Mouse (Mus musculus) ES-E14 (cell line): Measurements from ENCODE around the gene Skap1. TPM values are rescaled to one million over a fixed set of nuclear protein-coding genes. Genes with fewer than 3 reads are reported as not detected.
A peak's percentile ranks its signal among the peaks of the same experiment; 100 is the strongest.

Experiments
- DNase-seq: peaks from one replicate; pipeline ENCODE4 v3.0.0-alpha.2; 2013; ENCODE audit warnings: low read depth, low spot score
- H3K27ac ChIP-seq: 2 replicates; pipeline ENCODE4 v1.5.1; 2012; ENCODE audit warnings: low read depth, mild to moderate bottlenecking, low read length, moderate library complexity, mixed read lengths; ENCODE audit not compliant: poor library complexity, insufficient read depth, severe bottlenecking
- H3K36me3 ChIP-seq: 2 replicates; pipeline ENCODE4 v1.6.1; 2012; ENCODE audit warnings: mild to moderate bottlenecking, low read length, moderate library complexity, mixed read lengths; ENCODE audit not compliant: control insufficient read depth, poor library complexity, insufficient read depth, severe bottlenecking
- H3K4me1 ChIP-seq, 2 experiments: fragments of 150-350 bp in 1 of 2; sonication (generic) in 1 of 2; 2 replicates each; pipeline ENCODE4 v1.6.1; 2012; ENCODE audit warnings: low read length in 2 of 2, mild to moderate bottlenecking in 1 of 2, mixed read lengths in 1 of 2; ENCODE audit not compliant: control insufficient read depth in 2 of 2, insufficient read depth in 2 of 2, poor library complexity in 1 of 2
- H3K4me3 ChIP-seq, 2 experiments: fragments of 150-350 bp in 1 of 2; sonication (generic) in 1 of 2; 2 replicates each; pipeline ENCODE4 v1.5.1; 2012; ENCODE audit warnings: low read length in 2 of 2, low read depth in 1 of 2, mild to moderate bottlenecking in 1 of 2, mixed read lengths in 1 of 2; ENCODE audit not compliant: insufficient read depth in 1 of 2, poor library complexity in 1 of 2, severe bottlenecking in 1 of 2
- H3K9ac ChIP-seq: 2 replicates; pipeline ENCODE4 v1.6.1; 2012; ENCODE audit warnings: low read depth, mild to moderate bottlenecking, low read length, mixed read lengths; ENCODE audit not compliant: poor library complexity, insufficient read depth, severe bottlenecking
- H3K9me3 ChIP-seq: fragments of 150-350 bp; sonication (generic); 2 replicates; pipeline ENCODE4 v1.6.1; 2012; ENCODE audit warnings: low read depth, mild to moderate bottlenecking, low read length; ENCODE audit not compliant: control insufficient read depth, insufficient read depth
- CHD2 ChIP-seq: IDR thresholded peaks from 2 replicates; pipeline ENCODE4 v1.6.1; 2014; ENCODE audit warnings: mild to moderate bottlenecking, low read depth, low read length, inconsistent platforms
- HCFC1 ChIP-seq: IDR thresholded peaks from 2 replicates; pipeline ENCODE4 v1.6.1; 2012; ENCODE audit warnings: low read length, inconsistent platforms, borderline replicate concordance; ENCODE audit not compliant: insufficient read depth
- MAFK ChIP-seq: IDR thresholded peaks from 2 replicates; pipeline ENCODE4 v1.6.1; 2014; ENCODE audit warnings: mild to moderate bottlenecking, low read depth, low read length, inconsistent platforms; ENCODE audit not compliant: insufficient read depth
- ZC3H11A ChIP-seq: IDR thresholded peaks from 2 replicates; pipeline ENCODE4 v1.6.1; 2012; ENCODE audit warnings: low read depth, mild to moderate bottlenecking, inconsistent platforms, low read length, borderline replicate concordance
- ZNF384 ChIP-seq: IDR thresholded peaks from 2 replicates; pipeline ENCODE4 v1.6.1; 2012; ENCODE audit warnings: low read depth, low read length, inconsistent platforms
- in situ Hi-C, 2 experiments: fragments of 600-800 bp; cut with MboI; formaldehyde crosslinking; loops; one replicate each; pipeline ENCODE4 v1.15.1; 2025; ENCODE audit warnings: low sequenced_read_pairs in 2 of 2, inconsistent platforms in 1 of 2; ENCODE audit not compliant: unreplicated experiment in 2 of 2
- total RNA-seq: library from RNA; depleted of rRNA; stranded (reverse); fragments of 300-350 nt; gene quantifications from 2 replicates; pipeline ENCODE4 v1.2.3, GENCODE M21; 2012

Skap1 gene
- total RNA-seq, 1 experiment = 0.40 TPM

- in situ Hi-C loops = no loop called here
- no peak overlapping the region for H3K9ac ChIP-seq
- no peak overlapping the region for H3K4me3 ChIP-seq
- H3K4me1 ChIP-seq = no peaks in the 10 kb centered on the region
- no peaks in the 10 kb centered on the region for H3K36me3 ChIP-seq
- H3K27ac ChIP-seq = no peak overlapping the region
- no peak for DNase-seq
- TF ChIP-seq ZC3H11A = no peak
- TF ChIP-seq CHD2 = no peak
- TF ChIP-seq HCFC1 = no peak
- no peak for TF ChIP-seq MAFK
- TF ChIP-seq ZNF384 = peak; percentile 99
- no peaks in the 10 kb centered on the region for H3K9me3 ChIP-seq
These were observed 221.0 kb downstream of the Skap1 start for GRCm38 (mm10) chr11:96685381-96685780.

DNA sequence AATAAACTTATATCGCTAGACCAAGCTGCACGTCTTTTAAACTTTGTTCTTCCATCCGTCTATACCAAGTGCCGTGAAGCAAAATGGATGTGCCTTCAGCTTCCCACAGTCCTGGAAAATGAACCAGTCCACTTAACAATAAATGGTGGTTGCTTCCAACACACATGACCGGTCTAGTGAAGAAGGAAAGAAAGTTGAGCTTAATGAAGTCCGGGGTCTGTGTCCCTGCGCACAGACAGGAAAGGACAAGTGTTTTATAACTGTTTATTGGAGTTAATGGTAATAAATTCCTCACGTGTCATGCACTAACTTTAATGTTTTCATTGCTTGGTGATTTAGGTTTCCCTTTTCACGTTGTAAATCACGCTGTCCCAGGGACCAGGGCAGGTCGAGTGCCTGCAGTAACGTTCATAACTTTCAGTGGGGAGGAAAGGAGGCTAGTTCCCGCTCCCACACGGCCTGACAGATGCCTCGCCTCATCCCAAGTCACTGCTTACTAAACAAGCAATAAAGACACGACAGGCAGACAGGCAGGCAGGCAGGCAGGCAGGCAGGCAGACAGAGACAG, 222.4 kb downstream of the Skap1 start:
- Histone ChIP-seq H3K4me3 (no peak overlapping the region), H3K36me3 (no peaks in the 10 kb centered on the region), H3K4me1 (no peaks in the 10 kb centered on the region), H3K9ac (no peak overlapping the region), H3K9me3 (no peaks in the 10 kb centered on the region), H3K27ac (no peak overlapping the region)
- in situ Hi-C loops = no loop called here
- DNase-seq = no peak
- TF ChIP-seq MAFK (no peak), ZNF384 (no peak), ZC3H11A (no peak), CHD2 (no peak), HCFC1 (no peak)

GRCm38 (mm10) chr11:96692250-96692649, 227.9 kb downstream of the Skap1 start:
- in situ Hi-C loops = no loop called here
- Histone ChIP-seq H3K9me3 (no peaks in the 10 kb centered on the region), H3K4me3 (peak overlapping the region; percentile 37), H3K27ac (no peak overlapping the region), H3K36me3 (no peaks in the 10 kb centered on the region), H3K9ac (peak overlapping the region; percentile 58; the same call in 1 of the 2 replicates), H3K4me1 (peaks cover 6 to 12% of the 10 kb centered on the region in 2 experiments; a peak in 3 of 4 replicates)
- no peak for DNase-seq
- TF ChIP-seq ZNF384 (no peak), ZC3H11A (no peak), MAFK (no peak), HCFC1 (no peak), CHD2 (no peak)

GRCm38 (mm10) chr11:96693360-96693759, 229.0 kb downstream of the Skap1 start:
- DNase-seq = peak; percentile 71
- in situ Hi-C loops = no loop called here
- H3K4me3 ChIP-seq = peak overlapping the region; percentile 27 to 37
- H3K4me1 ChIP-seq = peaks cover 6 to 14% of the 10 kb centered on the region in 2 experiments; a peak in 3 of 4 replicates
- H3K27ac ChIP-seq = no peak overlapping the region
- TF ChIP-seq CHD2 (no peak), ZC3H11A (no peak), MAFK (no peak), HCFC1 (no peak), ZNF384 (no peak)
- no peaks in the 10 kb centered on the region for H3K9me3 ChIP-seq
- H3K36me3 ChIP-seq = no peaks in the 10 kb centered on the region
- no peak overlapping the region for H3K9ac ChIP-seq

DNA sequence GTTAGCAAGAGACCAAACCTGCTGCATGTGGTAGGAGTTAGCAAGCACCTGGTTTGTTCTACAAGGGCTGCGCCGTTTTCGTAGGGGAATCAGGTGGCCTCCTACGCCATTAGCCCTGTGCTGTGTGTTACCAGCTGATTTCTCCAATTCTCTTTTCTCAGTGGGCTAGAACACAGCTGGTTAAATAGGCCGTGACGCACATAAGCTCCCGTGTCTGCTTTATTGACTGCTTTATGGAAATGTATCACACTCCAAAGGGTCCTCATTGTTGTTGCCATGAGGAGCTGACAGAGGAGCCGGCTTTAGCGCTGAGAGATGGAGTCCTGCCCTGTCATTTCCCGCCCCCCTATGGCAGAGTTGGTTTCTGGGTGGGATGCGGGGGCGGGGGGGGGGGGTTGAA, 230.4 kb downstream of the Skap1 start:
- TF ChIP-seq ZNF384 (no peak), ZC3H11A (no peak)
- H3K4me3 ChIP-seq = no peak overlapping the region
- in situ Hi-C loops = no loop called here
- peaks cover 6 to 14% of the 10 kb centered on the region in 2 experiments; a peak in 3 of 4 replicates for H3K4me1 ChIP-seq
- no peak for DNase-seq
- H3K36me3 ChIP-seq = no peaks in the 10 kb centered on the region
- no peaks in the 10 kb centered on the region for H3K9me3 ChIP-seq
- no peak overlapping the region for H3K27ac ChIP-seq
- H3K9ac ChIP-seq = no peak overlapping the region
